Mouse (Mus musculus) neural tube, embryonic 15.5 days (tissue): ENCODE data around the gene H2-Aa. TPM values are rescaled to one million over a fixed set of nuclear protein-coding genes. Genes with fewer than 3 reads are reported as not detected.
"Not testable (repeated sequence)": the region's sequence is repeated elsewhere in the genome, so short reads cannot be mapped to it uniquely, and the experiment has no call there.

Experiments
- ATAC-seq: fragments of 200-750 bp; cut with Nextera tagmentation; 2 replicates; pipeline ENCODE4 v1.8.0; 2017; ENCODE audit warnings: mild to moderate bottlenecking, moderate TSS enrichment, moderate library complexity; ENCODE audit not compliant: low FRiP score
- H3K27ac ChIP-seq: fragments of 300-500 bp; sonication (generic); replicated peaks from 2 replicates; pipeline ENCODE4 v1.5.1; 2015; ENCODE audit warnings: mild to moderate bottlenecking, inconsistent platforms
- H3K27me3 ChIP-seq: fragments of 300-500 bp; sonication (generic); replicated peaks from 2 replicates; pipeline ENCODE4 v1.6.1; 2015; ENCODE audit warnings: inconsistent platforms
- H3K36me3 ChIP-seq: fragments of 300-500 bp; sonication (generic); 2 replicates; pipeline ENCODE4 v1.6.1; 2015; ENCODE audit warnings: inconsistent platforms
- H3K4me1 ChIP-seq: fragments of 300-500 bp; sonication (generic); 2 replicates; pipeline ENCODE4 v1.6.1; 2015; ENCODE audit warnings: inconsistent platforms
- H3K4me2 ChIP-seq: fragments of 300-500 bp; sonication (generic); 2 replicates; pipeline ENCODE4 v1.6.1; 2015; ENCODE audit warnings: inconsistent platforms, mild to moderate bottlenecking, moderate library complexity
- H3K4me3 ChIP-seq: fragments of 300-500 bp; sonication (generic); replicated peaks from 2 replicates; pipeline ENCODE4 v1.5.1; 2015; ENCODE audit warnings: mild to moderate bottlenecking, inconsistent platforms
- H3K9ac ChIP-seq: fragments of 300-500 bp; sonication (generic); replicated peaks from 2 replicates; pipeline ENCODE4 v1.6.1; 2015; ENCODE audit warnings: mild to moderate bottlenecking, inconsistent platforms
- H3K9me3 ChIP-seq: fragments of 300-500 bp; sonication (generic); replicated peaks from 2 replicates; pipeline ENCODE4 v1.6.1; 2016; ENCODE audit warnings: inconsistent platforms
- WGBS: fragments of 180-500 bp; shearing (Covaris S2); methylation state at CpG from one replicate; pipeline ENCODE4 v1.1.7; 2015; ENCODE audit warnings: mixed read lengths; 5-methylcytosine and 5-hydroxymethylcytosine counted together
- polyA plus RNA-seq: library from polyadenylated mRNA; unstranded; fragments of >200 nt; fragmentation: Nextera tagmentation; extraction: Ambion mirVana; gene quantifications from 2 replicates; pipeline ENCODE4 v1.2.1, GENCODE M21; 2015

Gene H2-Aa
- polyA plus RNA-seq, result 0.97 and 82.8 TPM in 2 replicates

DNA sequence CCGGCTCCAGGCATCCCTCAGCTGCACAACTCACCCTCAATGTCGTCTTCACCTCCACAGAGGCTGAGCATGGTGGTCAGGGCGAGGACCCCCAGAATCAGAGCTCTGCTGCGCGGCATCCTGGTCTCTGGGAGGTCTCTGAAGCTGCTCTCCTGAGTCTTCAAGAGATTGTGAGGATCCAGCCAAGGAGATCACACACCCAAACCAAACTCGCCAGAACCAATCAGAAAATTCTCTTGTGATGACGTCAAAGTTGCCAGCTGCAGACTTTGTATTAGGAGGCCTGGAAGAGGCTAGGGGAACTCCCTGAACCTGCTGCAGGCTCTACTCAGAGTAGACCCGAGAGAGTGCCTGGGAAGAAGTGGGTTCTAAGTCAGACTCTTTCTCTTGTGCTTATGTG is at the start of gene H2-Aa:
TSS of gene H2-Aa (minus strand) at position 176 of the 400 bp plus-strand sequence.
- 17% methylated on average over 8 of the region's 8 CpGs for WGBS

GRCm38 (mm10) chr17:34331200-34331599 is 43.6 kb upstream of the H2-Aa start:
- no peaks in the 10 kb centered on the region for H3K36me3 ChIP-seq
- 98% methylated on average over 1 of the region's 1 CpGs for WGBS
- no peak for ATAC-seq

More for the DNA sequence above, at the start of gene H2-Aa:
- H3K27ac ChIP-seq, result no peak within 1 kb of the TSS
- no peaks in the 10 kb centered on the region for H3K9me3 ChIP-seq
- no peak within 1 kb of the TSS for H3K4me2 ChIP-seq
- no peaks in the 10 kb centered on the region for H3K36me3 ChIP-seq
- no peak within 1 kb of the TSS for H3K9ac ChIP-seq
- ATAC-seq, result no peak
- H3K4me3 ChIP-seq, result no peak within 1 kb of the TSS
- peaks cover 5% of the 10 kb centered on the region; the same call in 1 of the 2 replicates for H3K4me1 ChIP-seq
- 0 out of 2 replicates have a peak, but pooled peaks cover 2% of the 10 kb centered on the region for H3K27me3 ChIP-seq

DNA sequence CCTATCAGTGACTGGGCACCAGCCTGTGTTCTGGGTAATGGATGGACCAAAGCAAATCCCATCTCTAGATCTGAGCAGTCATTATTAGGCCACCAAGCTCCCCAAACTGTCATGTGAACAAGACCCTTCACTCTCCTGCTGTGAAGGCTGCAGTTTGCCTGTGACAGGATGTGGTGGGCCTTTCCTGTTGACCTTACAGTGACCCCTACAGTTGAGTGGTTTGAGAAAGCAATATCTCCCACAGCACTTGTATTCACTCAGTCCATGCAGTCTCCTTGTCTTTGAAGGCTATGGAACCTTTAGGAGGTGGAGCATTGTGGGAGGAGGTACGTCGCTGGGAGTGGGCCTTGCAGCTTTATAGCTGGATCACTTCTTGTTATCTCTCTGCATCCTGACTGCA is 42.2 kb upstream of the H2-Aa start:
- Histone ChIP-seq H3K4me2 (no peak overlapping the region), H3K27me3 (0 out of 2 replicates have a peak, but pooled peaks cover 2% of the 10 kb centered on the region), H3K36me3 (no peaks in the 10 kb centered on the region), H3K27ac (no peak overlapping the region), H3K9me3 (no peaks in the 10 kb centered on the region), H3K4me3 (no peak overlapping the region), H3K9ac (no peak overlapping the region), H3K4me1 (no peaks in the 10 kb centered on the region)
- WGBS, result 67% methylated on average over 2 of the region's 2 CpGs
- ATAC-seq, result no peak

More at GRCm38 (mm10) chr17:34331200-34331599, 43.6 kb upstream of the H2-Aa start:
- Histone ChIP-seq H3K4me1 (no peaks in the 10 kb centered on the region), H3K4me3 (no peak overlapping the region), H3K9me3 (no peaks in the 10 kb centered on the region), H3K27me3 (0 out of 2 replicates have a peak, but pooled peaks cover 2% of the 10 kb centered on the region), H3K27ac (no peak overlapping the region), H3K4me2 (no peak overlapping the region), H3K9ac (no peak overlapping the region)

DNA sequence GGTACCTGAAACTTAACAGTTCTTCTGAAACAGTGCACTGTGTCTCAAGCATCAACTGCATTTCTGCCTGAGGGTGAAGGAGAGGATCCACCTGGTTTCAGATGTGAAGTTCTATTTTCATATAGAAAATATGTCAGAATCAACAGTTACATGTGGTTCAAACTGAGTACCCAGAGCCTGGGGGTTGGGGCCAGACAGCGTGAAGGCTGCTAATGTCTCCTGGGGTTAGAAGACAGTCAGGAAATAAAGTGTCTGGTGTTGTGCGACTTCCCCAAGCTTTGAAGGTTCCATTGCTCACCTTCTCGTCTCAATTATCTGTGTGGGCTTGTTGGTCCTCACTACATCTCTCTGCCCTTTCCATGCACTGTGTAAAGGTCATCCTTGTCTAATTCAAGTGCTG is 38.8 kb upstream of the H2-Aa start:
- H3K4me3 ChIP-seq, result no peak overlapping the region
- no peaks in the 10 kb centered on the region for H3K27me3 ChIP-seq
- WGBS, result 79% methylated on average over 3 of the region's 3 CpGs
- H3K36me3 ChIP-seq, result no peaks in the 10 kb centered on the region
- H3K9me3 ChIP-seq, result no peaks in the 10 kb centered on the region
- H3K4me2 ChIP-seq, result no peak overlapping the region
- no peaks in the 10 kb centered on the region for H3K4me1 ChIP-seq
- H3K27ac ChIP-seq, result no peak overlapping the region
- no peak for ATAC-seq
- no peak overlapping the region for H3K9ac ChIP-seq

GRCm38 (mm10) chr17:34325436-34325835 is 37.8 kb upstream of the H2-Aa start, which contains the start of gene H2-Eb2:
H2-Eb2 (plus strand) TSS chr17:34325665.
- Histone ChIP-seq H3K4me2 (no peak within 1 kb of the TSS), H3K9ac (no peak within 1 kb of the TSS), H3K27me3 (no peaks in the 10 kb centered on the region), H3K4me1 (no peaks in the 10 kb centered on the region), H3K36me3 (no peaks in the 10 kb centered on the region), H3K9me3 (no peaks in the 10 kb centered on the region), H3K27ac (no peak within 1 kb of the TSS), H3K4me3 (no peak within 1 kb of the TSS)
- no peak for ATAC-seq
- 52% methylated on average over 4 of the region's 4 CpGs for WGBS

DNA sequence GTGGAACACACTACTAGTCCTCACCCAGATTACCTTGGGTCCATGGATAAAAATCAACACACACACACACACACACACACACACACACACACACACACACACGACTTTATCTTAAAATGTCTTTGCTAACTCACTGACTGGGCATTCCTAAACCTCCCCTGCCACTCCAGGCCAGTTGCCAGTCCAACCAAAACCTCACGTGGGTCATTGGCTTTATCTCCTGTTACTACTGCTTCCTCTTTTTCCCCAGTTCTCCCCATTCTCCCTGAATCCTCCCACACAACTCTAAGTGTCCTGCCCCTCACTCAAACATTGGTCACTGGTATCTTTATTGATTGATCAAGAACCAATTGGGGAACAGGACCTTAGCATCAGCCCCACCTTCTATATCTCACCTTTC is 29.7 kb upstream of the H2-Aa start:
- H3K36me3 ChIP-seq, result no peaks in the 10 kb centered on the region
- no peak for ATAC-seq
- H3K27ac ChIP-seq, result no peak overlapping the region
- WGBS, result 37% methylated on average over 2 of the region's 2 CpGs
- no peak overlapping the region for H3K4me2 ChIP-seq
- no peaks in the 10 kb centered on the region for H3K4me1 ChIP-seq
- H3K27me3 ChIP-seq, result no peaks in the 10 kb centered on the region
- no peak overlapping the region for H3K9ac ChIP-seq
- no peaks in the 10 kb centered on the region for H3K9me3 ChIP-seq
- no peak overlapping the region for H3K4me3 ChIP-seq

DNA sequence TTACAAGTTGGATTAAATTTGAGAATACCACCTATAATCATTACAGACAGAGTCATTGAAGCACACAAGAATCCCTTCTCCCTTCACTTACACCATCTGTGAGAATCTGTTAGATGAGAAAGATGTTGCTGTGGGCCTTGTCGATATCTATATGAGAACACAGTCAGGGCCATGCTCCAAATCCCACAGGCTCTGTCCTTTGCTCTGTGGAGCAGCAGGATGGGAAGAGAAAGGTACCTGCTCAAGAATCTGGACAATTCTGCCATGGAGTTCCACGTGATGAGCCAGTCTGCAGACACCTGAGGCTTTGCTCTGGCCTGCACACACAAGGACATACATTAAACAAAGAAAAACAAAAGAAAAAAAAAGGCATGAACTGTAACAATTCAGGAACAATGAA is 29.1 kb upstream of the H2-Aa start:
- WGBS, result 76% methylated on average over 2 of the region's 2 CpGs
- Histone ChIP-seq H3K4me3 (no peak overlapping the region), H3K4me2 (no peak overlapping the region), H3K36me3 (no peaks in the 10 kb centered on the region), H3K4me1 (no peaks in the 10 kb centered on the region), H3K27me3 (no peaks in the 10 kb centered on the region), H3K9me3 (no peaks in the 10 kb centered on the region), H3K27ac (no peak overlapping the region), H3K9ac (no peak overlapping the region)
- ATAC-seq, result no peak

DNA sequence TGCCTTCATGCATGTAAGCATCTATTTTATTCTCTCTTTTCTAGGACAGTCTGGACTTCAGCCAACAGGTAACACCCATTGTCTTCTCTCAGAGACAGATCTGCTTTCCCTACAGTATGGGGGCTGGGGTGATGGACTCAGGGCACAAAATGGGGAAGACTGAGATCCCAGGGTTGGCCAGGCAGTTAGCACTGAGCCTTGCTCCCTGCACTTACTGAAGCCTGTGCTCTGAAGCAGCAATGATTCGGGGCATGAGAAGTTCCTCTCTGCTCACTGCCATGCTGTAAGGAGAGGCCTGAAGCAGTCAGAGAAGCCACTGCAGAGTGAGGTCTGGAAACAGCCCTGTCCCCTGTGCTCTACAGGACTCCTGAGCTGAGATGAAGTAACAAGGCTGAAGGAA is 27.9 kb upstream of the H2-Aa start:
- Histone ChIP-seq H3K4me2 (no peak overlapping the region), H3K4me1 (no peaks in the 10 kb centered on the region), H3K36me3 (no peaks in the 10 kb centered on the region), H3K27ac (no peak overlapping the region), H3K9ac (no peak overlapping the region), H3K4me3 (no peak overlapping the region), H3K9me3 (no peaks in the 10 kb centered on the region), H3K27me3 (no peaks in the 10 kb centered on the region)
- ATAC-seq, result no peak
- 91% methylated on average over 1 of the region's 1 CpGs for WGBS

DNA sequence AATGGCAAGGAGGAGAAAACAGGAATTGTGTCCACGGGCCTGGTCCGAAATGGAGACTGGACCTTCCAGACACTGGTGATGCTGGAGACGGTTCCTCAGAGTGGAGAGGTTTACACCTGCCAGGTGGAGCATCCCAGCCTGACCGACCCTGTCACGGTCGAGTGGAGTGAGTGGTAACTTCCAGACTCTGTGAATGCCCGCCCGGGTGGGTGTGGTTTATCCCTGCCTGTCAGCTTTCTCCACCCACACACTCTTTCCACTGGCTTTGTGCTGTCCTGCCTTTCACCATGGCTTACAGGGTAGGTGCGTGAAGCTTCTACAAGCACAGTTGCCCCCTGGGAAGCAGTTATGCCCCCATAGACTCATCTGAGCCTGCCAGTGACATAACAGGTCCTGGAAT is 26.7 kb upstream of the H2-Aa start:
- Histone ChIP-seq H3K4me1 (peaks cover 3% of the 10 kb centered on the region), H3K4me3 (no peak overlapping the region), H3K27ac (no peak overlapping the region), H3K27me3 (no peaks in the 10 kb centered on the region), H3K36me3 (no peaks in the 10 kb centered on the region), H3K9me3 (no peaks in the 10 kb centered on the region), H3K9ac (no peak overlapping the region), H3K4me2 (no peak overlapping the region)
- 74% methylated on average over 9 of the region's 9 CpGs for WGBS
- ATAC-seq, result no peak

GRCm38 (mm10) chr17:34313393-34313792 is 25.8 kb upstream of the H2-Aa start:
- Histone ChIP-seq H3K36me3 (no peaks in the 10 kb centered on the region), H3K27me3 (no peaks in the 10 kb centered on the region), H3K9me3 (no peaks in the 10 kb centered on the region), H3K4me1 (peaks cover 5% of the 10 kb centered on the region), H3K4me3 (no peak overlapping the region), H3K4me2 (no peak overlapping the region), H3K27ac (no peak overlapping the region), H3K9ac (no peak overlapping the region)
- ATAC-seq, result no peak; the same call in 1 of the 2 replicates
- 38% methylated on average over 3 of the region's 3 CpGs for WGBS

- H3K4me2 ChIP-seq, result no peak overlapping the region
- no peaks in the 10 kb centered on the region for H3K36me3 ChIP-seq
- H3K4me1 ChIP-seq, result peaks cover 5% of the 10 kb centered on the region
- no peak overlapping the region for H3K27ac ChIP-seq
- no peak overlapping the region for H3K9ac ChIP-seq
- H3K4me3 ChIP-seq, result no peak overlapping the region
- H3K9me3 ChIP-seq, result no peaks in the 10 kb centered on the region
- no peaks in the 10 kb centered on the region for H3K27me3 ChIP-seq
- ATAC-seq, result no peak
- 80% methylated on average over 1 of the region's 1 CpGs for WGBS
These were observed 24.6 kb upstream of the H2-Aa start for GRCm38 (mm10) chr17:34312185-34312584.

- H3K4me3 ChIP-seq, H3K9me3 ChIP-seq, H3K4me1 ChIP-seq, ATAC-seq, H3K27ac ChIP-seq, H3K27me3 ChIP-seq, H3K9ac ChIP-seq, H3K4me2 ChIP-seq, H3K36me3 ChIP-seq: not testable (repeated sequence)
- WGBS, result 92% methylated on average over 3 of the region's 3 CpGs
These were observed 22.9 kb upstream of the H2-Aa start for GRCm38 (mm10) chr17:34310526-34310925.
